Mouse (Mus musculus) kidney, postnatal 10 days (tissue): Measurements from ENCODE around the gene B3gat1.
A peak's percentile ranks its signal among the peaks of the same experiment; 100 is the strongest.

Experiments used
- DNase-seq: peaks from one replicate; pipeline ENCODE4 v3.0.0; 2021; ENCODE audit warnings: mixed read lengths

The B3gat1 gene

DNA sequence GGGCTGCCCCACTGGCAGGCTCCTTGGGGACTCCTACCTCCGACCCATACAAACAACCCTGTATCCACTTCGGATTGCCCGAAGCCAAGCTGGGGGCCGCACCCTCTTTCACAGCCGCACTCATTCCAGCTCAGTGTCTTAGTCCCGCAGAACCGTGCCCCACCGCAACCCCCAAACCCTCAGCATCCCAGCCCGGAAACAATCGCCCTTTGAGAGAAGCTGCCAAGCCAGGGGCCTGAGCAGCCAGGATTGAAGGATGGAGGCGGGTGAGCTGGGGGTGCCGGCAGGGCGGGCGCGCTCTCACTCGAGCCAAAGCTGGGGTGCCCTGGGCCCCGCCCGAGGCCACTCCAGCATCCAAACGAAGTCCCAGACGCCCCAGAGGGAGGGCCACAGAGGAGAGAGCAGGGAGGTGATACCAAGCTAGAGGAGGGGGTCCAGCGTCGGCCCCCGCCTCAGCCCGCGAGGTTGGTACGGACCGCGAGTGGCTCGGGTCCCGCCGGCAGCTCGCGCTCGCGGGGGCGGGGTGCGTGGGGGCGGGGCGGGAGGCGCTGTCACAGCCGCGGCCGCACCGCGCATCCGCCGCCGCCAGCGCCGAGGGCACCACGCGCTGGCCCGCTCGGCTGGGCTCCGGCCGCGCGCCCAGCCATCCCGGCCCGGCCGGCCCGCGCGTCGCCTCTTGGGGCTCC lies at the start of gene B3gat1:
Gene B3gat1 (plus strand): TSS at position 523 of the 686 bp plus-strand sequence.
- peak; percentile 7 for DNase-seq

DNA sequence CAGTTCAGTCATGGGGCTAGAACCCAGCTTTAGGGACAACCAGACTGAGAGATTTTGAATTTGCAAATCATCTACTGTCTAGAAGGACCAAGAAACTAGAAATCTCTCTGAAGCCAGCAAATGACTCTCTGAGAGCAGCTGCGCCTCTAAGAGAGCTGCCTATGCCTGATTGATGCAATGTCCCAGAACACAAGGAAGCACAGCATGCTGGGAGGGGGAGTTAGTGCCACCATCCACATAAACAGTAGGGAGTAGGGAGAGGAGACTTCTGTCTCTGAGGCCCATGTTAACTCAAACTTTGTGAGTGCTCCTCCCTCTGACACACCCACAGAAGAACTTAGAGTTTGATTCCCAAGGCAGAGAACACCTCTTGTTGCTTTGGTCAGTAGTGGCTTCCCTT lies 44.4 kb upstream of the B3gat1 start:
- DNase-seq = no peak

DNA sequence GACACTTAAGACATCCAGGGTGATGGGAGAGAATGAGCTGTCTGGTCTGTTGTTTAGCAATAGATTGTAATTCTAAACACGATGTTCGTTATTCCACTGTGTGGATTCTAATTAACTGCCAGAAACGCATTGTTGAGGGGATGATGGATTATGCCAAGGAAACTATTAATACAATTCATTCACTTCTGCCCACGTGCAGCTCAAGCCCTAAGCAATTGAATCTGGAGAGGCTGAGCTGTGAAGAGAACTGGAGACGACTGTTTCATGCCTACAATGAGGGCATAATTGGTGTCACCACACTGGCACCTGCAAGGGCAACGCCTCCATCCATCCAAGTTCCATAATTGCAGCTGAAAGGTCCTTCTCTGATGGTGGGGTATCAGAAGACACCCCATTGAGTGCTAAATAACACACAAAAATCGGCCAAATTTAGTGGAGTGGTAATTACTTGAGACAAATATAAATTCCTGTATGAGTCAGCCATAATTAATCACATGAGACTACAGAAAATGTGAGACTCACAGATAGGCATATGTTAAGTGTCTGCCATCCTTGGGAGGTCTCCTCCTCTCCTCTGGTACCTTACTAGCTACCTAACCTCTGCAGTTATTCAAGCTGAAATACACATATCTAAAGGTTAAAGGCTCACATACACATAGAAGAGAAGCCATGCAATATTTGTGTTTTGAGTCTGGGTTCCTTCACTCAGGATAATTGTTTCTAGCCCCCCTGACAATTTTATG lies 43.4 kb upstream of the B3gat1 start:
- DNase-seq = no peak

DNA sequence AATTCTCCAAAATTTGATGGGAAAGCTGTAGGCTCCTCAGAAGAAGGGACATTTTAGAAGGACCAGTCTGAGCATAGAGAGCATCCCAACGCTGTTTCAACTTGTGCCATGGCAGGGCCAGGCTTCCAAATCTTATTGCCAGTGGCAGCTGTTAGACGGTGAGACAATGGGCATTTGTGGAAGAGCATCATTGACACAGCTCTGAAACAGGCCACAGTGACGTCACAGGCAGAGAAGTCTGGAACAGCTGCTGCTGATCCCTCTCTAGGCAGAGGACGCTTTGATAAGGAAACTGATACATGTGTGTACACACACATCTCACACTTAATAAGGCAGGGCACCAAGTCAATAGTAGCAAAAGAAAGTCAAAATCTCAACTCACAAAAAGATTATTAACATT lies 40.9 kb upstream of the B3gat1 start:
- DNase-seq = no peak

DNA sequence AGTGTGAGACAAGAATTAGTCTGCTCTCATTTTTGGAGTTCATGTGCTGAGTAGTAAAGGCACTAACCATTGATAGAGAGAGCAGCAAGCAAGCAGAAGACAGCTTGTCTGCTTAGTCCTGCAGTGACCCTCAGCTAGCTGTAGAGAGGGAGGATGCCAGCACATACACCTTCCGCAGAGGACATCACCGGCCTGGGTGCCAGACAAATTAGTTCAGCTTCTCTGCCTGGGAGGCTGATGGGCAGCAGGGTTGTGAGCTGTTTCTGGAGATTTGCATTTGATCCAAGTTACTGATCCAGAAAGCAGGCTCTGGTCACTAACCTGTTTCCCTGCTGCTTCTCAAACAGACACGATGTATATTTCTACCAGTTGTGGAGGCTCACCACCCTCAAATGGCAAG lies 38.9 kb upstream of the B3gat1 start:
- no peak for DNase-seq

DNA sequence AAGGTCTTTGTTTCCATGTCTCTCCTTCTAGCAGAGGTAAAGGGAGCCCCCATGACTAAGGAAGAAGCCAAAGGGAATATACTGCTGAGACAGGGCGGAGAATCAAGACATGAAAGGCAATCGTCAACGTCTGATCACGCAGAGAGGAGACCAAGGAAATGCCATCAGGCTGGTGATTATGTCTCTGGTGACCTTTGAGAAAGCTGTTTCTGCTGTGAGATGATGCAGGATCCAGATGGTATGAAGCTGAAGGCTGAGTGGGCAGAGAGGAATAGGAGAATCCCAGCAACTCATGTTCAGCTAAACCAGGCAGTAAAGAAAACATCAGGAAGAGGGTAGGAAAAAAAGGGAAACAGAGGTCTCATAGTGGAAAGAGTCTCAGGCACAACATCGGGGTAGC lies 38.4 kb upstream of the B3gat1 start:
- DNase-seq = no peak

DNA sequence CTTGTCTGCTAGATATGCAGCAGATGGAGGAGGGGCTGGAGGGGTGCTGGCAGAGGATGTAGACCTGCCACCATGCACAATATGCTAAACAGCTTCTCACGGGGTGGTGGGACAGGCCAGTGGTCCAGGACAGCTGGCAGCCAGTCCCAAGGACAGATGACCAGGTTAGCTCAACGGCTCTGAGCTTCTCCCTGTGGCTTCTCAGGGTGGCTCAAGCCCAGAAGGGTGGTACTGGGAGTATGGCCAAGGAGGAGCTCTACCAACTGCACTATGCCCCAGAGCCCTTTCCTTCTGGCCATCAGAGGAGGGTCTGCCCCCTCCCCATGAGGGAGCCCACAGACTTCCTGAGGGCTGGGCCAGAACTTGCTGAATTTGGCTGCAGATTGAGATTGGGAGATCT lies 35.2 kb upstream of the B3gat1 start:
- DNase-seq = no peak

DNA sequence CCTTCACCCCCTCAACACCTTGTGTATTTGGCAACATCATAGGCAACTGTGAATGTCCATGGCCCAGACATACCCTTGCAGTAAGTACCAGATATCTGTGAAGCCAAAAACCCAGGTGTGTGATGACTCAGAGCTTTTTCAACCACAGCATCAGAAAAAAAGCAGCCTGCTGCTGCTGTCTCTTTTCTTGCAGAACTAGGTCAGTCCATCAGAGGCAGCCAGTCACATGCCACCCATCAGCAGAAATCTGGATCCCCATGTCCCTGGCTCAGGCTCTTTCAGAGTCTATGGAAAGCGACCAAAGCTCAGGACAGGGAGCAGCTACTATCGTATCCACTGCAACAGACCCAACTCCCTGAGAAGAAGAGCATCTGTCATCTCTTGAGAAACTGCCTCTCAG lies 33.2 kb upstream of the B3gat1 start:
- no peak for DNase-seq

DNA sequence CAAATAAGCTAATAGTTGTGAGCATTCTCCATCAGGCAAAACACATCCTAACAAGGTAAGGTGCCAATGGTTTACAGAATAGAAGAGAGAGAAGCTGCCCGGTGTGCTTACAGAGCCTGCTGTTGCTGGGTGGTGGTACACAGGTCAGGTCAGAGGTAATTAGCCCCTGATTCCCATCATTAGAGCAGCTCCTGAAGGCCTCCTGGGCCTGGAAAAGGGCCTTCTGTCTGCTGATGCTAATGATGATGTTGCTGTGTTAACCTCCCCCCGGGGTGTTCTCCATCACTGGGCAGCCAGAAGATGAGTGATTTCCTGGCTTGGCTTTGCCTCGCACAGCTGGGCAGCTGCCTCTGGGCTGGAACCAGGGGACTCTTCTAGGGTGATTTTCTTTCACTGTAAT lies 15.1 kb upstream of the B3gat1 start:
- no peak for DNase-seq

DNA sequence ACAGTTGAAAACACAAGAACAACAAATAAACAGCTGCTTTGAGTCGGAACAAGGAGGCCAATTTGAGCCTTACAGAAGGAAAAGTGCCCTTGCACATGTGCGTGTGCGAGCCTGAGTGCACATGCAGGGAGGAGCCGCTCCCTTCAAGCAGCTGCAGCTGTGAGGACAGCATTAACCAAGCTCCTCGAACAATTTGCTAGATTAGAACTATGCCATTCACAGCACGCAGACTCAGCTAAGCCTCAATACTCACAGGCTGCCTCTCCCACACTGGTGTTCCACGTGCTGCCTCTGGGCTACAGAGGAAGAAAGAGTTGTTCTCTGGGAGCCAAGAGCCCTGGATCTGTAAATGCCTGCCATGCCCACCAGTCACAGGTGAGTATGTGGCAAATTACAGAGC lies 11.8 kb upstream of the B3gat1 start:
- no peak for DNase-seq

DNA sequence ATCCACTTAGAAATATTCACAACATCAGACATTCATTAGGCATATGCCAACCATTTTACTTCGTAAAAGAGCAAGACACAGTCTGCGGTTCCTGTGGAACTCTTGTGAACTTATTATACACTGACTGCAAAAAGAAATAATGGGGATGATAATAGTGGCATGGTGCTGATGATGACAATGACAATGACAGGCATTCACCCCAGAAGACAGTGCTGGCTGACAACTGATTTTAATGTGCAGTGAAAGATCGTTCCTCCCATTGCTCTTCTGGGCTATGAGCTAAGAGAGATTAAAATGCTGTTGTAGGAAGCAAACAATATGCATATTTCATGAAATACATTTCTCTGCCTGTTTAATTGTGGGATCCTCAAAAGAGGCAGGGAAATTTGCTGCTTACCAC lies 7.8 kb upstream of the B3gat1 start:
- DNase-seq = no peak

DNA sequence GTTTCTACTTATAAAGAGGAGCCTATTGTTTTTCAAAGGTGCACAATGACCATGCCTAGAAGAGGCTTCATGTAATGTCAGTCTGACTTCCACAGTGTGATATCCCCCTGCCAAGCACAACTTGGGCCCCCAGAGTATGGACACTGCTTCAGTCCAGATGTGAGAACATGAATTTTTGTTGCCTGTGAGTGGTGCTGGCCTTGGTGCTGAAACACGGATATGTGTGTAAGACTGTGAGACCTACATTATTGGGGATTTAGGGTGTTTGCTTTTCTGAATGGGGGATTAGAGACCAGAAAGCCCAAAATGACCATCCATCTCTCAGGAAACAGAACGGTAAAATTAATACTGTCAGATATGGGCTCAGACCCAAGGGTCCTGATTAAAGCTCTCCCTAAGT lies 6.1 kb upstream of the B3gat1 start:
- peak; percentile 69 for DNase-seq

DNA sequence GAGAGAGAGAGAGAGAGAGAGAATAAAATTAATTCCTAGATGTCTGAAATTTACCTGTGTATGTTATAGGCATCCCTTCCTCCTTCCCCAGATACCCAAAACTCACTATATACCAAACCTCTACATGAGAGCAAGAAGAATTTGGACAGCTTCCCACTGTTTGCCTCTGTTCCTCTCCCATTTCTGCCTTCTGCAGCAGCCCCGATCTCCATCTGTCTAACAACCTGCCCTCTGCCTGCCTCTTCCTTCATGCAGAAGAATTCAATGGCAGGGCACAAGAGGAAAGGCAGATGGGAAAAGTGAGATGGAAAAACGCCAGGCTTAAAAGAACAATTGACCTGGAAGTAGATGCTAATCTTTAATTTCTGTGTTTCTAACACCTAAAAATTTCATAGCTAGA lies 5.0 kb upstream of the B3gat1 start:
- DNase-seq = no peak

DNA sequence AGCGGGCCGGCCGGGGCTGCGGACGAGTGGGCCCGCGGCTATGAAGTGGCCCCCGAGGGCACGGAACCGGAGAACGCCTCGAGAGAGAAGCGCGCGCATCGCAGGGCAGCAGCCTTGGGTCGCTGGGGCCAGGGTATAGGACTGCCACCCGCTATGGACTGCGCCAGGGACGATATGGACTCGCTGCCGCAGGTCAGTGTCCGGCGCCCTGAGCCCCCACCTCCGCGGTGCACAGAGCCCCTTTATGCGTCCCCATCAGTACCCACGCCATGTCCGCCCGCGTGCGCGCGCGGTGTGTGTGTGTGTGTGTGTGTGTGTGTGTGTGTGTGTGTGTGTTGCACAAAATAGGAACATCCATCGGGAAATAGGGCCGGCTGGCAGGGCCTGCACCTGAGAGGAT lies 458 bp downstream of the B3gat1 start:
- no peak for DNase-seq

DNA sequence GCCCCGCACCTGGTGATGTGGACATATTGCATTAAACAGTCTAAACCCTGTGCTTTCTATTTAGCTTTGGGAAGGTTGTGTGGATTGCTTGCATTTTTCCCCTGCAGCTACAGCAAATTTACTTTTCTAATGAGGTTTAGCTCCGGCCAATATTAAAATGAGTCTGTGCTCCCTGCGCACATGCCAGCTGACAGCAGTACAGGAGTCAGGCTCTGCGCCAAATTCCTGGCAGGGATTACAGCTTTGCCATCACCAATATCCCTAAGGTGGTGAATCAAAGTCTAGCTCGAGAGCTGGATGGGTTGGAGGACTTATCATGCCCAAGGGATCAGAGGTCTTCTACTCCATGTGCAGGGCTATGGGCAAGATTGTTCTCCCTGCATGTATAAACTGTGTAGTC lies 3.6 kb downstream of the B3gat1 start:
- no peak for DNase-seq

DNA sequence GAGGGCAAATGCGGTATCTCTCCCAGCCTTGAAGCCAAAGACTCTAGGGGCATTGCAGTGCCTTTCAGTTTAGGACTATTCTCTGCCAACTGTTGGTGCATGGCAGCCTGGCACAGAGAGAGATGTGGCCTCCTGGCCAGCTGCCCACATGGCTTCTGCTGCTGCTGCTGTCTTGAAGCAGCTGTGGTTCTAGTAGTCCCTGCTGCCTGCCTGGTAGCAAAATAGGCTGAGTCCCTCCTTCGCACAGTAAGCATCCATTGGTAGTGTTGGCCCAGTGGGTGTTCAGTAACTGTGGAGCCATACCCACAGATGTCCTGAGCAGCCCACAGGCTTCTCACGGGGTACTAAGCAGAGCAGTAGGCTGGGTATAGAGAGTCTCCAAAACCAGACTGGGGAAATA lies 9.3 kb downstream of the B3gat1 start:
- DNase-seq = no peak

DNA sequence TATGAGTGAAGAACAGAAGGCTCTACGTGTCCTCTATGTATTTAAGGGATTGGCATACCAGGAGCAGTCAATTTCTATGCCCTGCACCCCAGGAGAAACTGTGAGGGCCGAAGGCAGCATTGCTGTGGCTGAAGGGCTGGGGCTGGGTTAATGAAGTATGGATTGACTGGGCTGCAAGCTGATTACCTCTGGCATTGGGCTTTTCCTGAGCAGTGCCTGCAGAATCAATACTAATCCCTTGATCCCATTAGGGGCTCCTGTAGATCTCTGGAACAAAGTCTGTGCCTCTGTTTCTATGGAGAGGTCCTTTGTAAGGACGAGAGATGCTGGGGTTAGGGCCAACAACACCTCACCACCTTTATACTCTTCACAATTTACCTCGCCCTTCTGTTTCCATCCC lies 13.6 kb downstream of the B3gat1 start:
- DNase-seq = no peak

DNA sequence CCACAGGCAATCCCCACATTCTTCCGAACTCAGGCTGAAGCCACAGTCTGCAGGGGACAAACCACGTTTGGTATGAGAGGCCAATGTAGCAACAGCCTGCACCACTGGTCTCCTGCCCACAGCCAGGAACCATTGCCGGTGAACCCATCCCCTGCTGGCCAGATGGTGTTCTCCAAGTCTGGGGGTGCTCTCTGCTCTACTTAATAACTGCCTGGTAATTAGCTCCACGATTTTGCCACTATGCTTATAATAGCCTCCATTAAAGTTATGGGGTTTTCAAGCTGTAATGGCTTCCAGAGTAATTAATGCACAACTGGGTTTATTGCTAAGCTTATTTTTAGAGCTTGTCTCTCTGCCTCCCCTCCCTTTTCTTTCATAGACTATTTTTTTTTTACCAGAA lies 15.4 kb downstream of the B3gat1 start:
- no peak for DNase-seq

DNA sequence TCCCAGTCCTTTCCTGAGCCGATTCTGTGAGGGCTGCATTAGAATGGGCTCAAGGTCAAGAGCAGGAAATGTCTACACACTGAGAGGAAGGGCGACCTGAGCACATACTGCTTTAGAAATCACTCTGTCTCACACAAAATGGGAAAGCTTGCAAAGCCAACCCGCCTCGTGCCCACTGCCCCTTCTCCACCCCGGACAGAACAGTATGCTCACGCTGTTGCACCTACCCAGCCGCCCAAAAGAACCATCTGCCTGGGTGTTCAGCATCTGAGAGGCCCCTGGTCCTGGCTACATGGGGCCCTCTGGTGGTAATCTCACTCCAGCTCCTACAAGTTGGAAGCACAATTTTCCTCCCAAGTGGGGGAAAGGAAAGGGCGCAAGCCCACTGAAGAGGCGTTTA lies 26.6 kb downstream of the B3gat1 start:
- peak; percentile 62 for DNase-seq

DNA sequence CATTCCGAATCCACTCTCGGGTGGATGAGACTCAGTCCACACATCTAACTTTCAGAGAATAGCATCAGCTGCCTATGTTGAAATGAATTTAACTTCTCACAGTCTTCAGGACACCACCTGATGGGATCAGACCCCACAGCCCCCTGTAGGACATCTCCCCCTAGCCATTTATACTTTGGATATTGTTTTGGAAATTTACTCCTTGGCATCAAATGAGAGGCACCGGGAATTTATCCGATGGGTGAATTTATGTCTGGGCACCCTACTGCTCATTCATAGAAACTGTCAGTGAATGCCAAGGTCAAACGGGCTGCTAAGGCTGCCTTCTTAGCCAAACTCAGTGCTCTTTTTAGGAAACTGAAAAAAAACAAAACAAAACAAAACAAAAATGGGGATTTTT lies 27.0 kb downstream of the B3gat1 start:
- no peak for DNase-seq

DNA sequence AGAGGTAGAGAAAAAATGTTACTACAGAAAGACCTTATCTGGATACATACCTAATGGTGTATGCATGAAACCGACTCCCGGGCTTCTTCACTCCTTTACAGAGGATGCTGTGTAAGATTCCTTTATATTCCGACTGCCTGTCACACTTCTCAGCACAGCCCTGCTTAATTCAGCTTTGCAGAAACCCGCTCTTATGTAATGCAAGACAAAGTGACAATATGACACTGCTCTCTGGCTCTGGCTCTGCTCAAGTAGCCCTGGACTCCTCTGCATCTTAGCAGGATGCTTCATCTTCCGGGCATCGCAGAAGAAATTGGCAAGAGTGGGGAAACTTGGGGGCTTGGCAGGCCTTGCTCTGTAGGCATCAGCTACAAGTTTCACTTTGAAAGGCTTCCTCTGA lies 28.9 kb downstream of the B3gat1 start:
- no peak for DNase-seq

DNA sequence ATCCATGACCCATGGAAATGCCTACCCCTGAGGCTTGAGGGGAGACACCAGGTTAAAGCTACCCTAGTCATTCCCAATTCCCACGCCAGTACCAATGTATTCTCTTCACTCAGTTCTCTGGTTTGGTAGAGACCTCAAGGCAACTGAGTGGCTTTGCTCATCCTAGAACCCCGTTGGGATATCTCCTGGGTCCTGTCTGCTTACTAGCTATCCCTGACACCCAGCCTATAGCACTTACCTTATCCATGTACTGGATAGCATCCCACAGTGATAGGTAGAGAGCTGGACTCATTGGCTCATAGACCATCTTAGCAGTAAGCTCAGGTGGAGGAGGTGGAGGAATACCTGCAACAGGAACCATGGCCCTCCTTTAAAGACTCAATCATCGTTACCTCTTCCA lies 34.7 kb downstream of the B3gat1 start:
- DNase-seq = no peak

DNA sequence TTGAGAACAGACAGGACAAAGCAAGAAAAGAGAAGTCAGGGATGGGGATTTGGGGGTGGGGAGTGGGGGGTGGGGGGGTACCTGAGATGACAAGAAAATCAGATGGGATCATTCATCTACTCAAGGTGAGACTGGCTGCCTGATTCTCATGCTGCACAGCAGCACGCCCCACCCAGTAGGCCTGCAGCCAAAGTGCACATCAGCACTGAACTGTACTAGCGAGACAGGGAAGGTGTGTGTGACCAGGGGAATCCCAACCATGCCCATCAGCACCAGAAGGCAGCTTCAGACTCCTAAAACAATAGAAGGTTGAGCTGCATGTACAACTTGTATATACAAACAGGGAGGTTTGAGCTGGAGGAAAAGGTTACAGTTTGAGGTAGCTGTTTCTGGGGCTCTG lies 42.2 kb downstream of the B3gat1 start:
- no peak for DNase-seq

DNA sequence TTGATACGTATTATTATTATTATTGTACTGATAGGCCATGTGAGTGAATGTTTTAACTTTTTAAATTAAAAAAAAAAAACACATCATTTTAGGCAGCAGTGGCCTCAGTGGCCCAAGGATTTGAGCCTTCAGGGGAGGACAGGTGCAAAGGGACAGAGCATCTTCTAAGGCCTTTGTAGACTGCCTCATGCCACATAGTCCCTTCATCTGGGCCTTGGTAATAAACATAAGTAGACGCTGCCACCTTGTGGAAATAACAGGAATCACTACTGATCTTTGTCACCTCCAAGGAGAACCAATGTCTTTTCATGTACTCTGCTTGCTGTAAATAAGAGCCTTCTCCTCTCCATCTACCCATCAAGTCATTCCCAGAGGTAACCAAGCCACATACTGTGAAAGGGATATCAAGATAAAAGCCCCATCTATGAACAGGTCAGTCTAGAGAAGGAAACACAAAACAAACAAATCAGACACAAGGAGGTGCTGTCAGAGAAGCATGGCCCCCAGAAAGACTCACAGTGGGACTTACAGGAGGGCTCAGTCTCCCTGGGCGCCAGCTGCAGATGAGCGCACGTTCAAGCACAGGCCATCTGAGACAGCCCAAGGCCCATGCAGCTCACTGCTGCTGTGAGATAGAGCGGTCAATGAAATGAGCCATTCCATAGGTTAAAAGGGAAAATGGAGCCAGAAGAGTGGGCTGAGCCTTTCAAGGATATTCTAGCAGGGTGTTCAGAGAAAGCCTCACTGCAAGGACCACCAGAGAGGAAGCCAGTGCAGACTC lies 42.8 kb downstream of the B3gat1 start:
- peak; percentile 49 for DNase-seq
